Mouse (Mus musculus) small intestine, adult 2 months (tissue): ENCODE results near the gene Tnip3. TPM values are rescaled to one million over a fixed set of nuclear protein-coding genes. Genes with fewer than 3 reads are reported as not detected.

Source experiments
- H3K27ac ChIP-seq: fragments of 200-500 bp; 2 replicates; pipeline ENCODE4 v1.5.1; 2012; ENCODE audit warnings: low read depth, low read length, control low read depth, inconsistent platforms; ENCODE audit not compliant: insufficient read depth
- H3K27me3 ChIP-seq: fragments of 200-500 bp; 2 replicates; pipeline ENCODE4 v1.6.1; 2012; ENCODE audit warnings: mild to moderate bottlenecking, moderate library complexity, low read length, inconsistent platforms; ENCODE audit not compliant: control insufficient read depth, insufficient read depth
- H3K36me3 ChIP-seq: fragments of 200-500 bp; 2 replicates; pipeline ENCODE4 v1.6.1; 2012; ENCODE audit warnings: mild to moderate bottlenecking, low read length, control low read depth, inconsistent platforms; ENCODE audit not compliant: control insufficient read depth, insufficient read depth
- H3K4me1 ChIP-seq: fragments of 200-500 bp; 2 replicates; pipeline ENCODE4 v1.6.1; 2012; ENCODE audit warnings: low read length, inconsistent platforms, mixed read lengths; ENCODE audit not compliant: control insufficient read depth, insufficient read depth, insufficient read length
- H3K4me3 ChIP-seq: fragments of 200-500 bp; 2 replicates; pipeline ENCODE4 v1.5.1; 2012; ENCODE audit warnings: low read depth, mild to moderate bottlenecking, control low read depth, inconsistent platforms, low read length, moderate library complexity
- CTCF ChIP-seq: fragments of 200-500 bp; IDR thresholded peaks from 2 replicates; pipeline ENCODE4 v1.5.1; 2012; ENCODE audit warnings: low read depth, mild to moderate bottlenecking, control low read depth, inconsistent platforms, low read length, moderate library complexity, mixed read lengths; ENCODE audit not compliant: insufficient replicate concordance, insufficient read length; ENCODE audit errors: extremely low read depth
- POLR2A ChIP-seq: fragments of 200-500 bp; IDR thresholded peaks from 2 replicates; pipeline ENCODE4 v1.6.1; 2012; ENCODE audit warnings: low read depth, mild to moderate bottlenecking, control low read depth, inconsistent platforms, low read length, moderate library complexity
- WGBS: fragments of 180-500 bp; shearing (Covaris S2); methylation state at CpG from one replicate; pipeline ENCODE4 v1.1.7; 2018; 5-methylcytosine and 5-hydroxymethylcytosine counted together
- polyA plus RNA-seq: library from polyadenylated mRNA; depleted of rRNA; stranded (reverse); fragments of >200 nt; gene quantifications from 2 replicates; pipeline ENCODE4 v1.2.3, GENCODE M21; 2012

The Tnip3 gene
- polyA plus RNA-seq, 1 experiment, result not detected

- H3K4me3 ChIP-seq, result no peak overlapping the region
- H3K36me3 ChIP-seq, result no peaks in the 10 kb centered on the region
- H3K4me1 ChIP-seq, result peaks cover 16% of the 10 kb centered on the region; the same call in 1 of the 2 replicates
- TF ChIP-seq POLR2A, result no peak
- no peak for TF ChIP-seq CTCF
- whole genome bisulfite sequencing, result 70% methylated on average over 7 of the region's 7 CpGs
- H3K27ac ChIP-seq, result peak overlapping the region; percentile 35
- H3K27me3 ChIP-seq, result no peaks in the 10 kb centered on the region
Observed at GRCm38 (mm10) chr6:65599865-65600739, 75.0 kb downstream of the Tnip3 start.

DNA sequence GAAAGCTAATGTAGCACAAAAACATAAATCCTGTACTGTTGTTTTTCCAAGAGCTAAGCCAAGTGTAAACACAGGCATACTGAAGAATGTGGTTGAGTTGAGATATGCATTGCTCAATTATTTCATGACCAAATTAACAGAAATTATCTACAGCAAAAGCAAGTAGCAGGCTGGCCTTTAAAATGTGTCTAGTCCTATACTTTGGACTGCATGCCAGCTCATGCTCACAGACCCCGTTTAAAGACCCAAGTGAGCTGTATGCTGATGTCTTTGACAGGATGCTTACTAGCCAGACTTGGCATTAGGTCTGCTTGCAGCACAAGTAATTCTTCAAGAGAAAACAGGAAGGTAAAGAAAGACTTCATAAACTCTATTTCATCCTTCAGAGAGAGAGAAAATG is 75.8 kb downstream of the Tnip3 start:
- Histone ChIP-seq H3K4me3 (no peak overlapping the region), H3K27ac (no peak overlapping the region), H3K4me1 (peaks cover 15% of the 10 kb centered on the region; the same call in 1 of the 2 replicates), H3K27me3 (no peaks in the 10 kb centered on the region), H3K36me3 (no peaks in the 10 kb centered on the region)
- 66% methylated on average over 1 of the region's 1 CpGs for WGBS
- no peak for TF ChIP-seq POLR2A
- TF ChIP-seq CTCF, result no peak

GRCm38 (mm10) chr6:65605778-65606177 is 80.7 kb downstream of the Tnip3 start:
- no peaks in the 10 kb centered on the region for H3K36me3 ChIP-seq
- H3K4me3 ChIP-seq, result no peak overlapping the region
- no peak for TF ChIP-seq CTCF
- no peak for TF ChIP-seq POLR2A
- no peaks in the 10 kb centered on the region for H3K27me3 ChIP-seq
- H3K4me1 ChIP-seq, result peaks cover 6% of the 10 kb centered on the region
- WGBS, result 83% methylated on average over 4 of the region's 4 CpGs
- no peak overlapping the region for H3K27ac ChIP-seq

- Histone ChIP-seq H3K4me3 (no peak overlapping the region), H3K36me3 (no peaks in the 10 kb centered on the region), H3K4me1 (peaks cover 6% of the 10 kb centered on the region), H3K27me3 (no peaks in the 10 kb centered on the region), H3K27ac (no peak overlapping the region)
- TF ChIP-seq POLR2A (no peak), CTCF (no peak)
Observed at GRCm38 (mm10) chr6:65606946-65607345, 81.8 kb downstream of the Tnip3 start.

DNA sequence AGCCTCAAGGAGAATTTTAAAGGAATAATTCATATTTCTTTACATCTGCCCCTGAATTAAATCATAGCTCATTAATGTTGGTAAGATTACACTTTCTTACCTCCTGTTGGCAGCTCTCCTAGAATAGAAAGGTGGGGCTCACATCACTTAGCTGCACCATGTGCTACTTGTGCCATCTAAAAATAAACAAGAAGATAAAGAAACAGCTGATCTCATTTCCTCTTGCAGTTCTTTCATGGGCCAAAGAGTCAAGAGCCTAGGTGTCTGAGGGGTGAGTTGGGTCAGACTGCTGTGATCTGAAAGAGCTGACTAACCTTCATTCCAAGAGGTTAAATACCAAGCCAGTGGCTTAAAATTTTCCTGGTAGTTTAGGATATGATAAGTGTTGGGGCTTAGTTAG is 86.7 kb downstream of the Tnip3 start:
- TF ChIP-seq CTCF (no peak), POLR2A (no peak)
- Histone ChIP-seq H3K4me3 (no peak overlapping the region), H3K27me3 (no peaks in the 10 kb centered on the region), H3K36me3 (no peaks in the 10 kb centered on the region), H3K27ac (no peak overlapping the region), H3K4me1 (peaks cover 2% of the 10 kb centered on the region)

DNA sequence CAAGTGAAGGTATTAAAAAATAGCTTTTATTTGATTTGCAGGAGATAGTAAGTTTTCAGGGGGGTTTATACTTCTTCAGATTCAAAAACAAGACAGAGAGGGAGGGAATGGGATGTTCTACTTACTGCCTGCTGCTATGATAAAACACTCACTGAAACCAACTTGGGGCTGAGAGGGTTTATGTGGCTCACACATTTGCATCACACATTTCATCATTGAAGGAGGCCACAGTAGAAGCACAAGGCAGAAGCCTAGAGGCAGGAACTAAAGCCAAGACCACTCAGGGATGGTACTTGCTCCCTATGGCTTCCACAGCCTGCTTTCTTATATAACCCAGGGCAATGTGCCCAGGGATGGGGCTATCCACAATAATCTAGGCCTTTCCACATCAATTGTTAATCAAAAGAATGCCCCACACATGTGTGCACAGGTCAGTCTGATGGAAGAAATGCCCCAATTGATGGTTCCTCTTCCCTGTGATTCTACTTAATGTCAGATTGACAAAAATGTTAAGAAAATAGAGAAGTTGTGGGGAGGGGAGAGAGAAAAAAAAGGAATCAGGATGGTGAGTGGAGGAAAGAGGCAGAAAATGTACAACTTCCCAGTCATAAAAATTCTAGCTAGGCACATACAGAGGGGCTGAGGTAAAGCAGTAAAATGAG is 88.9 kb downstream of the Tnip3 start:
- no peak overlapping the region for H3K27ac ChIP-seq
- no peaks in the 10 kb centered on the region for H3K27me3 ChIP-seq
- TF ChIP-seq CTCF (no peak), POLR2A (no peak)
- no peaks in the 10 kb centered on the region for H3K36me3 ChIP-seq
- no peak overlapping the region for H3K4me3 ChIP-seq
- H3K4me1 ChIP-seq, result no peaks in the 10 kb centered on the region

- H3K27ac ChIP-seq, result no peak overlapping the region
- H3K27me3 ChIP-seq, result no peaks in the 10 kb centered on the region
- H3K4me3 ChIP-seq, result no peak overlapping the region
- H3K4me1 ChIP-seq, result no peaks in the 10 kb centered on the region
- 52% methylated on average over 4 of the region's 4 CpGs for WGBS
- TF ChIP-seq CTCF (no peak), POLR2A (no peak)
- no peaks in the 10 kb centered on the region for H3K36me3 ChIP-seq
Observed at GRCm38 (mm10) chr6:65615641-65616040, 90.5 kb downstream of the Tnip3 start.
